Mouse (Mus musculus) adrenal gland (tissue): Measurements from ENCODE around the gene Cux2.

Source experiments
- intact Hi-C: fragments of 180-260 bp; cut with DNase I; formaldehyde crosslinking; loops from one replicate; pipeline ENCODE4 v1.15.1; 2025

Gene Cux2

DNA sequence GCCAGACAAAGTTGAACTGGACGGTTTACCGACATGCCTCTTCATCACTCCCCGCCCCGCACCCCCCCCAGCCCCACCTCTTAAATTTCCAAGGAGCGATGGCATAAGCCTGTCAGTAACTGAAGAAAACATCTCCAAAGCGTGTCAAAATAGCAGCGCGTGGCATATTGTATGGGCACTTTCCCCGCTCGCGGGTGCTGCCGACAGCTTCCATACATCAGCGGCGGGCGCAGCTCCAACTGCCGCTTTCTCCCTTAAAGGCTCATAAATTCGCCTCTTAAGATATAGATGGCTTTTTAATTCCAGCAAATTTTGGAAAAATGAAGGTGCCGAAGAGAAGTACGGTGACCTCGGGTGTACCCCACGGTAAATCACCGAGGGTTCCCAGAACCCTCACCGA is 124.6 kb downstream of the Cux2 start:
- intact Hi-C loops: no loop called here

DNA sequence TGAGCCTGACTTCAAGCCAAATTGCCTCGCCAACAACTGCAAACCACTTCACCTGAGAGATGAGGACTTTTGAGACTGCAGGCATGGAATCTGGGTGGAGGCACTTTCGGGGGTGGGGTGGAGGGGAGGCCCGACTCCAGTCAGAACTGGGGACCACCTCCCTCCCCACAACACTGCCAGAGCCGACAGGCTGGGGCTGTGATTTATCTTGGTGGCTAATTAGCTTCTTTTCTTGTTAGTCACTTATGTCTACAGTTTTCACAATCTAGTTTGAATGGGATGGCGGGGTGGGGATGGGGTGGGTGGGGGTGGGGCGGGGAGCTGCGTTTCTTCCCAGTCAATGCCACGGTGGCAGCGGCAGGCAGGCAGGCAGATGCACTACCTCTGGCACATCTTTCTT is 125.5 kb downstream of the Cux2 start:
- intact Hi-C loops: no loop called here

DNA sequence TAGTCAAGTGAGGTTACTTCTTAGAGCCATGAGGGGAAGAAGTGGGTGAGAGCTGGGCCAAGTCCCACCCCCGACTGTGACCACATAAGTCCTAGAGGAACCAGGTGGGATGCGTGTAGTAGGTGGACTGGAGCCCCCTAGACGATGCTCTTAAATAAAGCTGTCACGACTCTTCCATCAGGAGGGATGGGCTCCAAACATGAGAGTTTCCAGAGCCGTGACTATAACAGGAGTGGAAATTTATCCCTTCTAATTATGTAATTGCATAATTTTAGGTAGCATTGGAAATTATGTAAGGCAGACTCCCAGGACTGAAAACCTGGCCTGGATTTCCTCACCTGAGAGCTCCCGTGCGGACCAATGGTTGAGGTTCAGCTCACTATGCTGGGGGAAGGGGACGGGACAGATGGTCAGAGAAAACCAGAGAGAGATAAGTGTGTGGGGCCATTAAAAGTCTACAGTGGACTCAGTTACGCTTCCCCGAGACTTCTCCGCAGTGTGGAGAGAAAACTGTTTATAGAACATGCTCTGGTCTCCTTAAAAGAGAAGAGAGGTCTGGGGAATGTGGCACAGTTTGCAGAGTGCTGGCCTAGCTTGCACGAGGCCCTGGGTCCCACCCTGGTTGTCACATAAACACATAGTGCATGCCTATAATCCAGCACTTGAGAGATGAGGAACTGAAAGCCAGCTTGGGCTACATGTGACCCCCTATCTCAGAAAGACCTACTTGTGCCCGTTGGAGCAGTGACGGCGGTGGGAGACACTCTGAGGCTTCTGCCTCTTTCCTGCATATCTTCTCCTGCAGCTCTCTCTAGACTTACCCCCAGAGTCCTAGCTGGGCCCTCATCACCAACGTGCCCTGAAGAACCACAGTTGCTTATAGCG is 126.7 kb downstream of the Cux2 start:
- intact Hi-C loops: no loop called here

DNA sequence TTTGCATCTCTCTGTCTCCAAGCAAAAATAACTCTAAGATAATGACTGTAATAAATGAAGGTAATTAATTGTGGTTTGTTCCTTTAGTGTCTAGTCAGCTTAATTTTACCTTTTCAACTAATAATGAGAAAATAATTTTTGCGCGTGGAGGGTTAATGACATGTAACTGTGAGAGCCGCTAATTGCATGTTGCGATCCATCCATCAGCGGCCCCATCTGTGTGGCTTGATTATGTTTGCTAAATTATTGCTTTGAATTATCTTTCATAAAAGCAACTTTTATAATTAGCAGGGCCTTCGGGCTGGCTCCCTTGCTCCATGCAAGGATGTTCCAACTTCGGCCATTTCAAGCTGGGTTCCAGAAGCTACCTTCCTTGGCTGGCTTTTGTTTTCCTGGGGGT is 130.7 kb downstream of the Cux2 start:
- intact Hi-C loops: no loop called here

DNA sequence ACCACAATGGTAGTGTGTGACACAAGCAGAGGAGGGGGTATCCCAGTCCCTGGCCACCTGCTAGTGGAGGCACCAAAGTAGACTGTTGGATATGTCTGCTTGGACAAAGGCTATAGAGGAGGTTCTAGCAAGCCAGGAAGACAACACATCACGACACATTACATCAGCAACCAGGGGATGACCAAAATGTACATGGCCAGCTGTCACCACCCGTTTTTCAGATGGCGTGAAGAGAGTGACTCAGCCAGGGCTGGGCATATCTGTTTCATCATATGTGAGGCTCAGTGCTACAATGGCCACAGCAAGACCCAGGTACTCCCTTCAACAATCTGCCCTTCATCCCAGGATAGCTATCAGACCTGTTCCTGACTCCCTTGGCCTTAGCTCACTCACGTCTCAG is 133.1 kb downstream of the Cux2 start:
- intact Hi-C loops: no loop called here

DNA sequence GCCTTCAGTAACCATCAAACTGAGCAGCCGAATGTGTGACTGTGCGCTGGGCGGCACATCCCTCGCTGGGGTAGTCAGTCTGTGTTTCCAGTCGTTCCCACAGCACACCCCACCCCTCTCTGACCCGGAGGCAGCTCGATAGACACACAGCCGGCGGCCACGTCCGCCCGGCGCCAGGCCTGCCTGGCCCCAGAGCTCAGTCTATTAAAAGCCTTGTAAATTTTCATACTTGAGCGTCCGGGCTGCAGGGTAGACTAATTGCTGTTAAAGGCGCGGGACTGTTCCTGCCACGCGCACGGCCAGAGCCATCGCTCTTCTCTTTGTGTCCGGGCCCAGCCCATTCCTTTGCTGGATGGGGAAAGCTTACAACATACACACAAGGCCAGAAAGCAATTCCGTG is 135.9 kb downstream of the Cux2 start:
- intact Hi-C loops: no loop called here

DNA sequence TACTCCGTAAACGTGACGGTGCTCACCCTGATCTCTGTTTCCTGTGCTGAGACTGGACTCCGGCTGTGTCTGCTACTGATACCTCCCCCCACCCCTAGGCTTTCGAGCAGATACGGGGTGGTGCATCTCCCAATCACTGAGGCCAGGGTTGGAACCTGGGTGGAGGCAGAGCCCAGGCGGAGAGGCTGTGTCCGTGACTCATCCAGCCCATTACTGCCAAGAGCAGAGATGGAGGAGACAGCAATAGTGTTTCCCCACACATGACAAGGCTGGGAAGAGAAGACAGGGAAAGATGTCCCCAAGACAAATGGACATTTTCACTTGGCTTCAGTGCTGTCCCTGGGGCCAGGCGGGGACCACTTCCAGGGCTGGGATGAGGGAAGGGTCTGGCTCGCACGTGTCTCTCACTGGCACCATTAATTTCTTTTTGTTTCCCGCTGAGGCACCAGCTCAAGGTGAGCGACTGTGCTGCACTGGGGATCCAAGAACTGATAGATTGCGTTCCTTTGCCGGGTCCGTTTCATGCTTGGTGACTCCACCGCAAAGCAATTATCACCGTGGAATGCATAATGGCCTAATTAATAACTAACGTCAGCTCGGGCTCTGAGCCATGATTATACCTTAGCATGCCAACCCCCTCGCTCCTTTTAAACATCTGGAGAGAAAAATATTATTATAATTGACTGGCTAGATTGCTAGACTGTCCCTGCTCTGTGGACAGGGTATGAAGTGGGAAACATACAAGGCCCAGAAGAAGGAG is 140.5 kb downstream of the Cux2 start:
- intact Hi-C loops: no loop called here

DNA sequence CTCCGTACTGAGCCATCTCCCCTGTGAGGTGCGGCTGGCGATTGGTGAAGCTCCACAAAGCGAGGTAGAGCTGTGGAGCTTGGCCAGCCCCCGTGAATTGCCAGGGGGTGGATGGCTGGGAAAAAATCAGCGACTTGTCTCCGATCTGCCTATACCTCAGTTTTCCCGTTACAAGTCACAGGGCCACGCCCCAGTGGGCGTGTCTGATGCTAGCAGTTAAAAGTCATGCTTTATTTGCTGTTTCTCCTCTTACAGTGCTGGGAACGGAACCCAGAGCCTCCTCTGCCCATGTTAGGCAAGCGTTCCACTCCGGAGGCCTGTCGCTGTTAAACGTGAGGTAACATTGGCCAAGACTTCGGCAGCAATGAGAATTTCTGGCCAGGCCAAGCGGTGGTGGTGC is 144.2 kb downstream of the Cux2 start:
- intact Hi-C loops: no loop called here

DNA sequence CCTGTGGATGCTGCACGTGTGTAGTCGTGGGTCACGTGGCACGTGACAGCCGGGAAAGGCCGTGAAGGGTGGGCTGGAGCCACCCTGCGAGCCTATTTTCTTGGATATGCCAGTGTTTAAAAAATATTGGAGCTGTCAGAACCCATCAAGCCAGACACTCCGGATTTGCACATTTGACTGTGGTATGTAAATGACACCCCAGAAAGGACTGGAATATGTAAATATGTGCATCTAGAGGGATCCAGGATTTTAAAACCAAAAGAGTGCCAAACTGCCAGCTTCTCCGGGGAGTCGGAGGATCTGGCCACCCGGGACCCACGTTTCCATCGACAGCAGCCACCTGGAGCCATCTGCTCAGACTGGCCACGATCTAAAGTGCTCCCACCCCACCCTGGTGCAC is 145.1 kb downstream of the Cux2 start:
- intact Hi-C loops: no loop called here

DNA sequence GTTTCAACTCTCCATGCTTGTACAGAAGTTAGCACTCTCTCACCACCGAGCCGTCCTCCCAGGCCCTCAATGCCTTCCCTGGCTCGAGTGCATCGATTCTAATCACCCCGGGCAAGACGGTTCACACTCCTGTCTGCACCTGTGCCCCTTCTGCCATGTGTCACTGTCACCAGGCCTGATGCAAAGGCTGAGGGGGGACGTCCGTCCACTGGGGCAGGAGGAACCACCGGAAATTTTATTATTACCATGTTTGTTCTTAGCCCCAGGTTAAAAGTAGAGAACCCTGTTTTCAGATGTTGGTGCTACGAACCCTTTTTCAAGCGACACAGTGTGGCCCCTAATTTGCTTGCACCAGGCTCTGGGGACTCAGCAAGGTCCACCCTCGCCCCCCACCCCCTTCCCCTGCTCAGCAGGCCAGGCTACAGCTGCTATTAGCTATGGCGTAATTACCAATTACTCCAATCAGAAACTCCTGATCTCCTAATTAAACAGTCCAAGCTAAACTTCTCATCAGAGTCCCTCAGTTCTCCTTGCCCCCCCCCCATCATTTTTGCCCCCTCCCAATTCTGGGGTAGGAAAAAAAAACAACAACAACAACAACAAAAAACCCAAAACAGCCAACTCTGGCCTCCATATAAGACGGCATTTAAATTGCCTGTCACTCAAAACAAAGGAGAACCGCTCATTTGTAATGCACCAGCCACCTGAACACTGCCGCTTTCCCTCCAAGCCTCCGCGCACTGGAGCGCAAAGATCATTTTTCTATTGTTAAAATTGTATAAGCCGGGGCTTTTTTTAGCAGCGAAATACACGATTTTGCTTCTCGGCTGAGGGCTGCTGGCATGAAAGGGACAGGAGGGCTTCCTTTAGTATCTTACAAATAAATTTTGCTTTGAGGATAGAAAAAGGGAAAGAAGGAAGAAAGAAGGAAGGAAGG is 146.8 kb downstream of the Cux2 start:
- intact Hi-C loops: no loop called here

DNA sequence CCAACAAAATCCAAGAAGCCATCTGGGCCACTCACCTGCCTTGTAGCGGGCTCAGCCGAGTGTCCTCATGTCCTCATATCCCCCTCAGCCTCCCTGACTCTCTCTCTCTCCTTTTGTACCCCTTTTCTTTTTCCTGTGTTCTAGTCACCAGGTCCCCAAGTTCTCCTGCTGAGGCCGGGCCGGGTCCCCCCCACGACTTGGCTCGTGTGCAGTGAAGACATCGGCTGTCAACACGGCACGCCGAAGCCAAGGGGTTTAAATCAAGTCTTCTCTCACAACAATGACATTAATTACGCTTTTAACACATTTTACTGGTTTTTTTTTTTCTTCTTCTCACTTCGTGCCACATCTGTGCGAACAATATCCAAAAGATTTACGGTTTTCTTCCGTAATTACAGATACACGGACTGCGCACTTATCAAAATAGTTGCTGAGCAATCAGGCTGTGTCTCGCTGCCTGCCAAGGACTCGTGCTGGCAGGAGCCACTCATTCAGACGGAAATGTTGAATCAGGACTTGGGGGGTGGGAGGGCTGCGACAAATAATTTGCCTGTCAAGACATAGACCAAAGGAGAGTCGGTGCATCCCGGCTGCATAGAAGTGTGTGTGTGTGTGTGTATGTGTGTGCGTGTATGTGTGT is 154.7 kb downstream of the Cux2 start:
- intact Hi-C loops: loop anchor here (5.0 to 10.0 kb wide), 2 partner anchors 160 to 192 kb away; partner anchors contain the start of gene Cux2

DNA sequence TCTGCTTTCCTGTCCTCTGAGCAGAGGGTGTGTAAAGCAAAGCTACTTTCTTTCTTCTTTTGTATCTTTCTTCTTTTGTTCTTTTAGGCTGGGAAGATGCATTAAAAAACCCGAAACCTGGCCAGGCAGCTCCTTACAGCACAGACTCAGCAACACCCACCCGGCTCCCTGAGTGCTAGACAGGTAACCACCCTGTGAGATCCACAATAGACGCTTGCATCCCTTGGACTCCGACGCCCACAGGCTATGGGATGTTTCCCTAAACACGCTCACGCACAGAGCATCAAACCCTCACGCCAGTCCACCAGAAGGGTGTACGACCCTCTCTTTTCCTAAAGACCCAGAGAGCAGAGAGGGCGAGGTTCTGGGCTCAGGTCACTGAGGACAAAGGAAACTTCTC is 155.3 kb downstream of the Cux2 start:
- intact Hi-C loops: loop anchor here (5.0 to 10.0 kb wide), 2 partner anchors 160 to 193 kb away; partner anchors contain the start of gene Cux2

DNA sequence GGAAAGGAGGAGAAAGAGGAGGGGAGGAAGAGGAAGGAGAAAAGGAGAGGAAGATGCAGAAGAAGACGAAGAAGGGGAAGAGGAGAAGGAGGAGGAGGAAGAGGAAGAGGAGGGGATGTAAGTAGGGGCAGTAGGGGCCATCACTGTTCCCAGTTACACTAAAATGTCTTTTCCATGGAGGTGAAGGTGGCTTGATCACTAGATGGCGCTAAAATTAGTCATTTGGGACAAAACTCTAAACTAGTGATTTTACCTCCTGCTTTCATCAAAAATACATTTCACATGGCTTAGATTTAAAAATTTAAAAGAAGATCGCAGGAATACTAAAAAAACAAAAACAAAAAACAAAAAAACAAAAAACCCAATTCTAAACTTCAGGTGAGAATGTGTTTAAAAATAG is 156.3 kb downstream of the Cux2 start:
- intact Hi-C loops: loop anchor here (10.0 kb wide), 1 partner anchor 161 kb away; the partner anchor contains the start of gene Cux2

DNA sequence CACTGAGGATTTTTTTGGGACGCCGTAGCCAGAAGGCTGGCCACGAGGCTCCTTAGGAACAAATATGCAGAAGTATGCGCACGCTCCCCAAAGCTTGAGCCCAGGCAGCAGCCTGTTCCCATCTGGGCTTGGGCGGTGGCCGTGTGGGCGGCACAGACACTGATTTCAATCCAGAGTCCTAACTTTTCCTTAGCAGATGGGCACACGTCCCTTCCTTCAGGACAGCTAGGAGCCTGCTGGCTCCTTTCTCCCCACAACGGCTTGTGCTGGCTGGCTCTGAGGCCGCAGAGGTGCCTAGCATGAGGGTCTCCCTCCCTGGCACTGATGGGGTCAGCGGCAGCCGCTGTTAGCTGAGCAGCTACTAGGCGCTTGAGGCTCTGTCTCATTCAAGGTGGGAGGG is 157.6 kb downstream of the Cux2 start:
- intact Hi-C loops: loop anchor here (10.0 kb wide), 1 partner anchor 163 kb away; the partner anchor contains the start of gene Cux2

DNA sequence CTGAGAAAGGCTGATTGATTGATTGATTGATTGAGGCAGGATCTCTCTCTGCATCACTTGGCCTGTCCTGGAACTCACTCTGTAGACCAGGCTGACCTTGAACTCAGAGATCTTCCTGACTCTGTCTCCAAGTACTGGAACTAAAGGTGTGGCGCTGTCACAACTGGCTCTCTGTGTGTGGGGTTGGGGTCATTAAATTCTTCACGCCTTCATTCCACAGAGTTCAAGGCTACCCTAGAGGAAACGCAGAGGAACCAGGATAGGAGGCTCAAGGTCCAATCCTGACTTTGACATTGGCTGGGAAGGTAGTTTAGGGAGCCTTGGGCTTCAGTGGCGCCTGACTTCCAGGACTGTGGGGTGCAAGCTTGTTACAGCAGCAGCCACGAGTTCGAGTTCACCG is 159.0 kb downstream of the Cux2 start:
- intact Hi-C loops: loop anchor here (10.0 kb wide), 1 partner anchor 164 kb away; the partner anchor contains the start of gene Cux2

DNA sequence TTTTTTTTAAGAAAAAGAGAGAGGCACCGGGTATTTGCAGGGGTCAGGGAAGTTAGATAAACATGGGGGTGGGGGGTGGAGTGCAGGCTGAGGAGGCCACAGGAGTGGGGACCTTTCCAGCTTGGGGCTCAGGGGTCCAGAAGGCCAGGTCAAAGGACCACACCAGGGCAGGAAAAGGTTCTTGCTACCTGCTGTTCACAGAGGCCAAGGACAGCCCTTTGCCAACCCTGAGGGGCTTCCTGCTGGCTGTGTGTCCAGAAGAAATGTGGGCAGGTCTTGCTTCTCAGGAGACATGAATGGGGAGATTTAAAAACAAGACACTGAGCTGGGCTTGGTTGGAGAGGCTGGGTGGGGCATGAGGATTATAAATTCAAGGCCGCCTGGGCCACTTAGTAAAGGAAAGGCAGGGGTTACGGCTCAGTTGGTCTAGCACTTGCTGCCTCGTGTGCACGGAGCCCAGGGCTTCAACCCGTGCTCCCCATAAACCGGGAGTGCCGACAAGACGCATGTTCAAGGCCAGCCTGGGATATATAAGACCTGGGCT is 160.0 kb downstream of the Cux2 start:
- intact Hi-C loops: loop anchor here (10.0 kb wide), 1 partner anchor 165 kb away; the partner anchor contains the start of gene Cux2

DNA sequence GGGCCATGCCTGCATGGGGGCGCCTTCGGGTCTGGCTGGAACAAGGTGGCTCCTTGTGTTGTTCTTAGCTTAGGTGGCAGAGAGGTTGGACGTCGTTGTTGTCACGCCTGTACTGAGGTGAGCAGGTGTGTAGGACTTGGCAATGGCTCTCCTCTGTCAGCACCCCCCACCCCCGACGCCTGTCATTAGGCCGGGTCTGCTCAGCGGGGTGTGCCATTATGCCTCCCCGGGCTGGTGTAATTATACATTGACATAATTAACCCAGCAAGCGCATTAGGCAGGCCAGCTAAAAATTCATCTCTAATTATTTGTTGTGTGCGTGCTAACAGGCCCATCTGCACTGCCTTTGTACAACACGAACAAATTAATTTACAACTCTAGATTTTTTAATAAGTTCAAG is 160.5 kb downstream of the Cux2 start:
- intact Hi-C loops: no loop called here

DNA sequence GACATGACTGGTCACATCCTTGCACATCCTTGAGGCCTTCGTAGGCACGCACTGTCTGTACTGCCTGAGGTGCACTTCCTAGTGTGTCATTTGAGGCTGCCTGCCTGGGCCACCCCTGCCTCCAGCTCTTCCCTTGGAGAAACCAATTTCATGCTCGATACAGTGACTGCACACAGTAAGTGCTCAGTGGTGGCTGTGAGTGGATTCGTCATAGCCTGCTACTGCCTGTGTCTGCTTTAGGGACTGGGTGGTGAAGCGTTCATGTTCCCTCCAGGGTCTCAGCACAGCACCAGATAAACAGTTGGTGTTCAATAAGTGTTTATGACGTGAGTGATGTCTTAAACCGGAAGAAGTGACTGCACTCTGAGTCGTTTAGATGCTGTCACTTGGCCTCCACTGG is 166.5 kb downstream of the Cux2 start:
- intact Hi-C loops: loop anchor here (5.0 kb wide), 1 partner anchor 59 kb away; no protein-coding TSS in a partner anchor

DNA sequence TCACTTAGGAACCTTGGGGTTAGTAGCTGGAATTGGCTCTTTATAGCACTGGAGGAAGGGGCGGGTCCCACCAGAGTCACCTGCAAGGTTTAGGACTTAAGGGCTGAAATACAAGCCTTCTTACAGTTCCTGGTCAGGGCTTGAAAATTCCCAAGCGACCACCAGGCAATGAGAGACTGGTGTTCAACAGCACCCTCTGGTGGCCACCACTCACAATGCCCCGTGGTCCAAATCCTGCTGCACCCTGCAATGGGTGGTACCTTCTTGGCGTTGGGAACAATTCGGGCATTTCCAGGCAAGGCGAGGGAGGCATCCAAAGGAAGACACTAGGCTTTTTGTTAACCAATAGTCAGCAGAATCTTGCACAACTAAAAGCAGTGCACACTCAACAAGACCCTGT is 170.7 kb downstream of the Cux2 start:
- intact Hi-C loops: no loop called here

DNA sequence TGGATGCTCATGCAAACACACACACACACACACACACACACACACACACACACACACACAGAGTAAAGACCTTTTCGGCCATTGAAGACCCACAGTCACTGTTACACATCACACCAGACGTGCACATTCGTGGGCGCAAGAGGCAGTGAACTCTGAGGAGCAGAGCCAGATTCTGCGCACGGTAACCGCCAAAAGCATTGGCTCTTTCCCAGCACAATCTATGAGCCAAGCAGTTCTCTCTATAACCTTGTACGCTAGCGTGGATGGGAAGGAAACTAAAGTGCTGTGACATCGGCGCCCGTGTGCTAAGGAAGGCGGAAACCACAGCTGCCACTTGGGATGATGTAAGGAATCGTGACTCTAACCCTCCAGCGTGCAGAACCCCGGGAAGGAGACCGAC is 171.2 kb downstream of the Cux2 start:
- intact Hi-C loops: no loop called here
